Mouse (Mus musculus): ENCODE measurements around the gene Adamts1. TPM values are rescaled to one million over a fixed set of nuclear protein-coding genes. Genes with fewer than 3 reads are reported as not detected.

Gene Adamts1
- polyA plus RNA-seq, 1 experiment from 2014 or later = 10.6 TPM

DNA sequence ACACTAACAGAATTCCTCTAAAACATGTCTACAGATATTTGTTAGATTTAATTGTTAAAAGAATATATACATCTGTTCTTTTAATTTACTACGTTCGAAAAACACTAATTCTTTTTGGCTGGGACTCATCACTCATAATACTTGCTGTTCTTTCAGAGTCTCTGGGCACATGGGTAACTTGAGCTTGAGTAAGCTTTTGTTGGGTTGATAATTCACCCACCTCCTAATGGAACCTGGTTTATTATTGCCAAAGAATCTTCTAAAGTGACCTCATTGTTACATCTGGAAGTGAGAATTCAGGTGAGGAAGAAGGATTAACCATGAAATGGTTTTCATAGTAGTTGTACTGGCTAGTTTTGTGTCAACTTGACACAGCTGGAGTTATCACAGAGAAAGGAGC lies 21.8 kb downstream of the Adamts1 start:
- 72% methylated on average over 2 of the region's 2 CpGs for WGBS
- H3K9ac ChIP-seq (ENCODE audit: low read length) = no peak overlapping the region
- no peaks in the 10 kb centered on the region for H3K9me3 ChIP-seq (ENCODE audit: control insufficient read depth, low read length)
- no peaks in the 10 kb centered on the region for H3K27me3 ChIP-seq (ENCODE audit: control insufficient read depth, insufficient read depth, low read length)
- ATAC-seq (ENCODE audit: low FRiP score, low TSS enrichment) (no peak), DNase-seq (ENCODE audit: low spot score) (no peak)
- no peak overlapping the region for H3K4me2 ChIP-seq (replicated peaks; ENCODE audit: low read depth)
- H3K36me3 ChIP-seq (ENCODE audit: control insufficient read depth, insufficient read depth, low read length) = no peaks in the 10 kb centered on the region
- no peak overlapping the region for H3K4me3 ChIP-seq (ENCODE audit: low read depth, low read length)
- H3K27ac ChIP-seq (replicated peaks) = no peak overlapping the region
- TF ChIP-seq CTCF (IDR thresholded peaks at IDR 0.05; ENCODE audit: low read depth) (no peak), EP300 (optimal IDR thresholded peaks at IDR 0.05) (no peak)
- no peaks in the 10 kb centered on the region for H3K4me1 ChIP-seq (replicated peaks; ENCODE audit: control insufficient read depth, insufficient read depth)

DNA sequence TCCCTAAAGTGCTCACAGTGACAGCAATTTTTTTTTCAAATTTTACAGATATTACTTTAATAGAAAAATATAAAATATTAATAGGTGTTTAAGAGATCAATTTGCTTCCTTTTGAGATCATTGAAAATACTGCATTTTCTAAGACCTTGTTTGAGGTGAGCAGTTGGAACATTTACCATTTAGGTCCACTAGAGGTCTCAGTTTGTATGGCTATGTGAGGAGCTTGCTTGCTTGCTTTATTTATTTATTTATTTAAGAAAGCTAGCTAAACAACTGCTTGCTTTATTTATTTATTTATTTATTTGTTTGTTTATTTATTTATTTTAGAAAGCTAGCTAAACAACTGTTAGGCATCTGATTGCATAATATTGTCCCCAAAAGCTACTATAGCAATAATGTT lies 23.1 kb downstream of the Adamts1 start:
- TF ChIP-seq CTCF (IDR thresholded peaks at IDR 0.05; ENCODE audit: low read depth) (peak; percentile 74), EP300 (optimal IDR thresholded peaks at IDR 0.05) (no peak)
- H3K9me3 ChIP-seq (ENCODE audit: control insufficient read depth, low read length) = no peaks in the 10 kb centered on the region
- H3K9ac ChIP-seq (ENCODE audit: low read length) = no peak overlapping the region
- H3K4me2 ChIP-seq (replicated peaks; ENCODE audit: low read depth) = no peak overlapping the region
- H3K27me3 ChIP-seq (ENCODE audit: control insufficient read depth, insufficient read depth, low read length) = no peaks in the 10 kb centered on the region
- ATAC-seq (ENCODE audit: low FRiP score, low TSS enrichment) (no peak), DNase-seq (ENCODE audit: low spot score) (no peak)
- H3K36me3 ChIP-seq (ENCODE audit: control insufficient read depth, insufficient read depth, low read length) = no peaks in the 10 kb centered on the region
- H3K4me3 ChIP-seq (ENCODE audit: low read depth, low read length) = no peak overlapping the region
- no peak overlapping the region for H3K27ac ChIP-seq (replicated peaks)
- no peaks in the 10 kb centered on the region for H3K4me1 ChIP-seq (replicated peaks; ENCODE audit: control insufficient read depth, insufficient read depth)

DNA sequence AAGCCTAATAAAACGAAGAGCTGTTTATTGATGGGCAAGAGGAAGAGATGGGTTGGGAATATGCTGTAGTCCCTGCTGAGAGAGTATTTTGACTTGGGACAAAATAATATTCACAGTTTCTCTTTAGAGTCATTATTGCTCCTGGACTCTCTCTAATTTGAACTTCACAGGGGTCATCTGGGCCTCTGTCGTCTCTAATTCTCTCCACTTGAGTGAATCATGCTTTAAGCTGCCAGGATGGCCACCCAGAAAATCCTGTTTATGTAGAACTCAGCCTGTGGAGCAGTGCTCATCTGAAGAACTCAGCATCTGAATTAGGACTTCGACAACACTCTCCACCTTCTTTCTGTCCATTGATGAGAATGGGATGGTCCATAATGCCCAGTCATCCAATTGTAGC lies 30.6 kb downstream of the Adamts1 start:
- no peaks in the 10 kb centered on the region for H3K9me3 ChIP-seq (ENCODE audit: control insufficient read depth, low read length)
- no peak overlapping the region for H3K9ac ChIP-seq (ENCODE audit: low read length)
- H3K27ac ChIP-seq (replicated peaks) = no peak overlapping the region
- H3K4me3 ChIP-seq (ENCODE audit: low read depth, low read length) = no peak overlapping the region
- H3K4me1 ChIP-seq (replicated peaks; ENCODE audit: control insufficient read depth, insufficient read depth) = no peaks in the 10 kb centered on the region
- H3K4me2 ChIP-seq (replicated peaks; ENCODE audit: low read depth) = no peak overlapping the region
- WGBS = 37% methylated on average over 3 of the region's 3 CpGs
- H3K36me3 ChIP-seq (ENCODE audit: control insufficient read depth, insufficient read depth, low read length) = no peaks in the 10 kb centered on the region
- H3K27me3 ChIP-seq (ENCODE audit: control insufficient read depth, insufficient read depth, low read length) = no peaks in the 10 kb centered on the region
- DNase-seq (ENCODE audit: low spot score) = no peak
- TF ChIP-seq EP300 (optimal IDR thresholded peaks at IDR 0.05) = no peak
- no peak for TF ChIP-seq CTCF (IDR thresholded peaks at IDR 0.05; ENCODE audit: low read depth)
- no peak for ATAC-seq (ENCODE audit: low FRiP score, low TSS enrichment)

DNA sequence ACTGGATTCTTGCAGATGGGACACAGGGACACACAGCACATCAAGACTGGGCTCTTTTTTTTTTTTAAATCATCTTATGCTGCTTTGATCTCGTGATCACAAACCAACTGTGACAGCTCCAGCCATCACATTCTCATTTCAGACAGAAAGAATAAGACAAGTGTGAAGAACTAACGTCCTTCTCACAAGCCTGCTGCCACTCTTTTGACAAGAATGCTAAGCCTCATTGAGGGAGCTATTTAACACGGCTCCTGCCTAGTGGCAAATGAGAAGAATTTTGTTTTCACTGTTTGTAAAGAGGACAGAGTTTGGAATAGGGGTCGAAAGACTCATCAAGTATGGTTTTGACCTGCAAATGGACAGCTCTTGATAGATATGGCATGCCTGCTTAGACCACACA lies 35.6 kb downstream of the Adamts1 start:
- TF ChIP-seq EP300 (optimal IDR thresholded peaks at IDR 0.05) = no peak
- no peak for TF ChIP-seq CTCF (IDR thresholded peaks at IDR 0.05; ENCODE audit: low read depth)
- ATAC-seq (ENCODE audit: low FRiP score, low TSS enrichment) = no peak
- DNase-seq (ENCODE audit: low spot score) = no peak
- no peaks in the 10 kb centered on the region for H3K36me3 ChIP-seq (ENCODE audit: control insufficient read depth, insufficient read depth, low read length)
- H3K4me2 ChIP-seq (replicated peaks; ENCODE audit: low read depth) = no peak overlapping the region
- H3K27ac ChIP-seq (replicated peaks) = no peak overlapping the region
- 43% methylated on average over 4 of the region's 4 CpGs for WGBS
- H3K9ac ChIP-seq (ENCODE audit: low read length) = no peak overlapping the region
- H3K4me3 ChIP-seq (ENCODE audit: low read depth, low read length) = no peak overlapping the region
- no peaks in the 10 kb centered on the region for H3K9me3 ChIP-seq (ENCODE audit: control insufficient read depth, low read length)
- H3K4me1 ChIP-seq (replicated peaks; ENCODE audit: control insufficient read depth, insufficient read depth) = no peaks in the 10 kb centered on the region
- H3K27me3 ChIP-seq (ENCODE audit: control insufficient read depth, insufficient read depth, low read length) = no peaks in the 10 kb centered on the region

DNA sequence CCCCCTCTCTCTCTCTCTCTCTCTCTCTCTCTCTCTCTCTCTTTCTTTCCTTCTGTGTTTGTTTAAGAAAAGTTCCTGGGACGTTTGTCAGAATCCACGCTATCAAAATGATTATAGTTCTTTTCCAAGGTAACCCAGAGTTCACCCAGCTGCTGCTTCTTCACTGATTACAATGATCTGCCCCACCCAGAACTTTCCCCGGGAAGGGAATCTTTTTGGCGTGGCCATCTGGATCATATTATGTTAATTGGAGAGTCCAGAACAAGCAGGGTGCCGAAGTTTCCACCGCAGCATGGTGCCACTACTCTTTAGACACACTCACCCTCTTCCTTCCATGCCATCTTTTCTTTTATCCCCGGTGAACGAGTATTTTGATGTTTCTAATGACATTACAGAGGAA lies 37.2 kb downstream of the Adamts1 start:
- no peak for DNase-seq (ENCODE audit: low spot score)
- no peak overlapping the region for H3K9ac ChIP-seq (ENCODE audit: low read length)
- TF ChIP-seq CTCF (IDR thresholded peaks at IDR 0.05; ENCODE audit: low read depth) = no peak
- no peak for TF ChIP-seq EP300 (optimal IDR thresholded peaks at IDR 0.05)

DNA sequence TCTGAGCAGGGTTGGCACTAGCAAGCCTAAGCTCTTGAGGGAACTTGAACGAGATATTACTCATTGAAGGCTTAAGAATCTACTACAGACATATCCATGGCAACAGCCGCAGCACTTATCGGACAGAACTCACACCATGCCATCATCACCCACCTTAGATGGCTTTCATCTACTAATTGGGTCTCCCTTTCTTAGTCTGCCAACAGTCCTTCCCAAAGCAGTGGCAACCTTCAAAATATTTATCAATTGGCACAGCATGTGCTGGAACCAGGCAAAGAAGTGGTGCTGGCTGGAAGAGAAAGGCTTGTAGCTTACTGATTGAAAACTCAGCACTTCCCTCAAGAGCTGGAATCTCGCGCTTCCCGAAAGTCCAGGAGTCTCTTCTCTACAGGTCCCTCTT lies 37.7 kb downstream of the Adamts1 start:
- DNase-seq (ENCODE audit: low spot score) (no peak), ATAC-seq (ENCODE audit: low FRiP score, low TSS enrichment) (no peak)
- TF ChIP-seq EP300 (optimal IDR thresholded peaks at IDR 0.05) (no peak), CTCF (IDR thresholded peaks at IDR 0.05; ENCODE audit: low read depth) (no peak)
- Histone ChIP-seq H3K4me1 (replicated peaks; ENCODE audit: control insufficient read depth, insufficient read depth) (no peaks in the 10 kb centered on the region), H3K36me3 (ENCODE audit: control insufficient read depth, insufficient read depth, low read length) (no peaks in the 10 kb centered on the region), H3K4me2 (replicated peaks; ENCODE audit: low read depth) (no peak overlapping the region), H3K27ac (replicated peaks) (no peak overlapping the region), H3K27me3 (ENCODE audit: control insufficient read depth, insufficient read depth, low read length) (no peaks in the 10 kb centered on the region), H3K4me3 (ENCODE audit: low read depth, low read length) (no peak overlapping the region), H3K9me3 (ENCODE audit: control insufficient read depth, low read length) (no peaks in the 10 kb centered on the region), H3K9ac (ENCODE audit: low read length) (no peak overlapping the region)
- 78% methylated on average over 6 of the region's 6 CpGs for WGBS

More for the DNA sequence above, 37.2 kb downstream of the Adamts1 start:
- H3K36me3 ChIP-seq (ENCODE audit: control insufficient read depth, insufficient read depth, low read length) = no peaks in the 10 kb centered on the region
- WGBS = 36% methylated on average over 8 of the region's 8 CpGs
- no peaks in the 10 kb centered on the region for H3K4me1 ChIP-seq (replicated peaks; ENCODE audit: control insufficient read depth, insufficient read depth)
- no peak overlapping the region for H3K4me2 ChIP-seq (replicated peaks; ENCODE audit: low read depth)
- no peak overlapping the region for H3K4me3 ChIP-seq (ENCODE audit: low read depth, low read length)
- no peak overlapping the region for H3K27ac ChIP-seq (replicated peaks)
- H3K9me3 ChIP-seq (ENCODE audit: control insufficient read depth, low read length) = no peaks in the 10 kb centered on the region
- no peak for ATAC-seq (ENCODE audit: low FRiP score, low TSS enrichment)
- H3K27me3 ChIP-seq (ENCODE audit: control insufficient read depth, insufficient read depth, low read length) = no peaks in the 10 kb centered on the region
